ENCODE assay signal across 8 mouse cellular contexts in genomic region chr7:12966104-12966845, GRCm38 (mm10). TPM values are rescaled to one million over a fixed set of nuclear protein-coding genes. Genes with fewer than 3 reads are reported as not detected.
DNase-seq lines count a peak whose midpoint lies in the region; ATAC-seq and TF ChIP-seq lines count a peak whose summit lies in the region.

No protein-coding gene starts in this region.

- no peaks in the 10 kb centered on the region; the same call in 1 of the 2 replicates for H3K79me2 ChIP-seq in heart, adult 2 months (replicated peaks; ENCODE audit: control insufficient read depth, insufficient read depth, low read length)

- no peak for TF ChIP-seq EP300 in heart, adult 2 months (IDR thresholded peaks at IDR 0.05; ENCODE audit: insufficient read depth, low read depth, low read length)

- no peaks in the 10 kb centered on the region for H3K27me3 ChIP-seq in heart, adult 2 months (ENCODE audit: control insufficient read depth, insufficient read depth, low read length)
- no peaks in the 10 kb centered on the region for H3K27me3 ChIP-seq in forebrain, embryonic 14.5 days (replicated peaks; ENCODE audit: control insufficient read depth, insufficient read depth, low read length)
- no peaks in the 10 kb centered on the region for H3K27me3 ChIP-seq in hindbrain, embryonic 14.5 days (ENCODE audit: control insufficient read depth, insufficient read depth, low read length)
- no peaks in the 10 kb centered on the region for H3K27me3 ChIP-seq in limb, embryonic 11.5 days (ENCODE audit: control insufficient read depth, insufficient read depth, low read length)
- H3K27me3 ChIP-seq in midbrain, embryonic 11.5 days (ENCODE audit: control insufficient read depth, insufficient read depth, low read length) = no peaks in the 10 kb centered on the region
- no peaks in the 10 kb centered on the region for H3K27me3 ChIP-seq in splenic B cell, adult 2 months (ENCODE audit: control insufficient read depth, insufficient read depth, low read length, poor library complexity, severe bottlenecking)

- peak overlapping the region; percentile 93 for H3K4me2 ChIP-seq in forebrain, embryonic 14.5 days (ENCODE audit: low read length)
- peak overlapping the region; percentile 81 for H3K4me2 ChIP-seq in hindbrain, embryonic 14.5 days (replicated peaks)
- H3K4me2 ChIP-seq in limb, embryonic 11.5 days (ENCODE audit: low read depth, severe bottlenecking) = peak overlapping the region; percentile 91
- H3K4me2 ChIP-seq in midbrain, embryonic 11.5 days = peak overlapping the region; percentile 97

- peak overlapping the region; percentile 90 for H3K9ac ChIP-seq in heart, adult 2 months (ENCODE audit: low read depth, low read length)
- H3K9ac ChIP-seq in forebrain, embryonic 14.5 days (ENCODE audit: low read length) = peak overlapping the region; percentile 94
- H3K9ac ChIP-seq in hindbrain, embryonic 14.5 days = peak overlapping the region; percentile 78
- peak overlapping the region; percentile 89 for H3K9ac ChIP-seq in limb, embryonic 11.5 days (ENCODE audit: low read length)
- H3K9ac ChIP-seq in midbrain, embryonic 11.5 days (ENCODE audit: low read length) = peak overlapping the region; percentile 92

- ATAC-seq in forebrain, embryonic 14.5 days = peak; percentile 60
- ATAC-seq in hindbrain, embryonic 14.5 days (ENCODE audit: low FRiP score) = peak; percentile 59
- ATAC-seq in limb, embryonic 11.5 days (ENCODE audit: insufficient number of reproducible peaks, low FRiP score, low TSS enrichment, low read depth) = peak; percentile 24
- peak; percentile 68 for ATAC-seq in midbrain, embryonic 11.5 days (ENCODE audit: low FRiP score)

- no peaks in the 10 kb centered on the region for H3K36me3 ChIP-seq in heart, adult 2 months (ENCODE audit: control insufficient read depth, insufficient read depth, low read length)
- peaks cover 25% of the 10 kb centered on the region for H3K36me3 ChIP-seq in forebrain, embryonic 14.5 days (ENCODE audit: control insufficient read depth, insufficient read depth, low read length)
- H3K36me3 ChIP-seq in hindbrain, embryonic 14.5 days (replicated peaks; ENCODE audit: control insufficient read depth, insufficient read depth) = peaks cover 27% of the 10 kb centered on the region
- peaks cover 9% of the 10 kb centered on the region for H3K36me3 ChIP-seq in limb, embryonic 11.5 days (ENCODE audit: control insufficient read depth, insufficient read depth, low read length)
- H3K36me3 ChIP-seq in midbrain, embryonic 11.5 days (ENCODE audit: control insufficient read depth, insufficient read depth, low read length) = peaks cover 14% of the 10 kb centered on the region; the same call in 1 of the 2 replicates
- peaks cover 2% of the 10 kb centered on the region; the same call in 1 of the 2 replicates for H3K36me3 ChIP-seq in splenic B cell, adult 2 months (ENCODE audit: control insufficient read depth, insufficient read depth, low read length, poor library complexity, severe bottlenecking)

- peak overlapping the region; percentile 86 for H3K27ac ChIP-seq in heart, adult 2 months
- H3K27ac ChIP-seq in forebrain, embryonic 14.5 days (ENCODE audit: low read depth, low read length) = peak overlapping the region; percentile 88
- H3K27ac ChIP-seq in hindbrain, embryonic 14.5 days = peak overlapping the region; percentile 89
- H3K27ac ChIP-seq in limb, embryonic 11.5 days (replicated peaks; ENCODE audit: low read depth, low read length) = peak overlapping the region; percentile 75
- H3K27ac ChIP-seq in midbrain, embryonic 11.5 days (ENCODE audit: low read depth, low read length) = peak overlapping the region; percentile 67

- no peak for TF ChIP-seq CTCF in heart, adult 2 months (IDR thresholded peaks at IDR 0.05)

- DNase-seq in heart, adult 2 months = peak; percentile 73
- no peak for DNase-seq in heart, adult 8-10 months (ENCODE audit: low spot score)
- DNase-seq in cerebellum, adult 11 months = peak; percentile 85
- peak; percentile 43 for DNase-seq in forebrain, embryonic 14.5 days (ENCODE audit: low spot score)
- no peak for DNase-seq in hindbrain, embryonic 14.5 days (ENCODE audit: low spot score)
- DNase-seq in limb, embryonic 11.5 days (ENCODE audit: low spot score) = peak; percentile 67
- DNase-seq in midbrain, embryonic 11.5 days (ENCODE audit: low spot score, missing footprints) = no peak
- DNase-seq in splenic B cell, adult 2 months (ENCODE audit: low read depth, low spot score) = peak; percentile 41

- intact Hi-C loops in heart, adult 2 months (cut with DNase I) = loop anchor here (10.0 kb wide), 1 partner anchor 79 kb away; no protein-coding TSS in a partner anchor

- WGBS in heart, adult 2 months = 2% methylated on average over 29 of the region's 29 CpGs
- under 1% methylated on average over 26 of the region's 29 CpGs for WGBS in forebrain, embryonic 14.5 days
- WGBS in hindbrain, embryonic 14.5 days = under 1% methylated on average over 25 of the region's 29 CpGs
- 1% methylated on average over 25 of the region's 29 CpGs for WGBS in limb, embryonic 11.5 days
- under 1% methylated on average over 25 of the region's 29 CpGs for WGBS in midbrain, embryonic 11.5 days

- H3K4me1 ChIP-seq in heart, adult 2 months (ENCODE audit: control insufficient read depth, insufficient read depth, low read length) = peaks cover 4% of the 10 kb centered on the region
- peaks cover 15% of the 10 kb centered on the region for H3K4me1 ChIP-seq in forebrain, embryonic 14.5 days (ENCODE audit: control insufficient read depth, insufficient read depth, low read length)
- peaks cover 25% of the 10 kb centered on the region for H3K4me1 ChIP-seq in hindbrain, embryonic 14.5 days (replicated peaks; ENCODE audit: control insufficient read depth, insufficient read depth, low read length)
- peaks cover 6% of the 10 kb centered on the region; the same call in 1 of the 2 replicates for H3K4me1 ChIP-seq in limb, embryonic 11.5 days (ENCODE audit: control insufficient read depth, insufficient read depth, low read length)
- peaks cover 15% of the 10 kb centered on the region for H3K4me1 ChIP-seq in midbrain, embryonic 11.5 days (ENCODE audit: control insufficient read depth, insufficient read depth, low read length)

- TF ChIP-seq POLR2A in heart, adult 2 months (IDR thresholded peaks at IDR 0.05; ENCODE audit: insufficient read depth, low read depth, low read length) = no peak

- H3K4me3 ChIP-seq in heart, adult 2 months = peak overlapping the region; percentile 90
- peak overlapping the region; percentile 83 for H3K4me3 ChIP-seq in forebrain, embryonic 14.5 days (ENCODE audit: low read depth, low read length)
- peak overlapping the region; percentile 65 for H3K4me3 ChIP-seq in hindbrain, embryonic 14.5 days (replicated peaks; ENCODE audit: low read length)
- H3K4me3 ChIP-seq in limb, embryonic 11.5 days (ENCODE audit: low read depth, low read length) = peak overlapping the region; percentile 86
- peak overlapping the region; percentile 84 for H3K4me3 ChIP-seq in midbrain, embryonic 11.5 days (ENCODE audit: low read depth, low read length)

- H3K9me3 ChIP-seq in forebrain, embryonic 14.5 days (replicated peaks; ENCODE audit: control insufficient read depth, low read length) = no peaks in the 10 kb centered on the region
- no peaks in the 10 kb centered on the region for H3K9me3 ChIP-seq in hindbrain, embryonic 14.5 days (ENCODE audit: control insufficient read depth, low read length)
- H3K9me3 ChIP-seq in limb, embryonic 11.5 days (ENCODE audit: control insufficient read depth, low read length) = no peaks in the 10 kb centered on the region
- H3K9me3 ChIP-seq in midbrain, embryonic 11.5 days (ENCODE audit: control insufficient read depth, low read length) = no peaks in the 10 kb centered on the region

RNA-seq across cellular contexts. Expression of gene Zfp324, which starts 0.6 kb away (rescaled TPM):
- total RNA-seq in heart, adult 2 months (2021) = 1 to 10 TPM; 2.6 to 3.6 TPM
- polyA plus RNA-seq in heart, adult 2 months (2012; rRNA removed) = 2.3 and 2.9 TPM in 2 replicates
- 1 to 10 TPM; 2.7 to 3.2 (median 2.8) TPM for total RNA-seq in heart, adult 8-10 months (2022)
- 10.1 and 11.4 TPM in 2 replicates for polyA plus RNA-seq in forebrain, embryonic 14.5 days (2014; fragmentation: Nextera tagmentation; extraction: Ambion mirVana)
- 12.2 and 13.9 TPM in 2 replicates for polyA plus RNA-seq in hindbrain, embryonic 14.5 days (2014; fragmentation: Nextera tagmentation; extraction: Ambion mirVana)
- 8.2 and 10.2 TPM in 2 replicates for polyA plus RNA-seq in limb, embryonic 11.5 days (2014; fragmentation: Nextera tagmentation; extraction: Ambion mirVana)
- 7.8 TPM in 2 replicates for polyA plus RNA-seq in midbrain, embryonic 11.5 days (2014; fragmentation: Nextera tagmentation; extraction: Ambion mirVana)

RNA-seq across cellular contexts. Expression of gene Zfp446, which starts 11.4 kb away (rescaled TPM):
- 1 to 10 TPM; 2.2 to 2.9 TPM for total RNA-seq in heart, adult 2 months (2021)
- 4.2 and 6.4 TPM in 2 replicates for polyA plus RNA-seq in heart, adult 2 months (2012; rRNA removed)
- 1 to 10 TPM; 2.2 to 4.1 (median 3.6) TPM for total RNA-seq in heart, adult 8-10 months (2022)
- polyA plus RNA-seq in forebrain, embryonic 14.5 days (2014; fragmentation: Nextera tagmentation; extraction: Ambion mirVana) = 4.5 and 4.9 TPM in 2 replicates
- 6.6 and 8.9 TPM in 2 replicates for polyA plus RNA-seq in hindbrain, embryonic 14.5 days (2014; fragmentation: Nextera tagmentation; extraction: Ambion mirVana)
- polyA plus RNA-seq in limb, embryonic 11.5 days (2014; fragmentation: Nextera tagmentation; extraction: Ambion mirVana) = 7.5 and 10.3 TPM in 2 replicates
- polyA plus RNA-seq in midbrain, embryonic 11.5 days (2014; fragmentation: Nextera tagmentation; extraction: Ambion mirVana) = 9.6 and 9.8 TPM in 2 replicates

RNA-seq across cellular contexts. Expression of gene Slc27a5, which starts 31.7 kb away (rescaled TPM):
- not detected for total RNA-seq in heart, adult 2 months (2021)
- polyA plus RNA-seq in heart, adult 2 months (2012; rRNA removed) = 0.59 and 0.82 TPM in 2 replicates
- total RNA-seq in heart, adult 8-10 months (2022) = not detected
- polyA plus RNA-seq in forebrain, embryonic 14.5 days (2014; fragmentation: Nextera tagmentation; extraction: Ambion mirVana) = 0.10 TPM in 1 of 2 replicates, not detected in the other
- 0.14 and 0.29 TPM in 2 replicates for polyA plus RNA-seq in hindbrain, embryonic 14.5 days (2014; fragmentation: Nextera tagmentation; extraction: Ambion mirVana)
- not detected in 2 replicates for polyA plus RNA-seq in limb, embryonic 11.5 days (2014; fragmentation: Nextera tagmentation; extraction: Ambion mirVana)
- polyA plus RNA-seq in midbrain, embryonic 11.5 days (2014; fragmentation: Nextera tagmentation; extraction: Ambion mirVana) = not detected in 2 replicates

RNA-seq across cellular contexts. Expression of gene Trim28, which starts 32.6 kb away (rescaled TPM):
- 10 to 100 TPM; 83.8 to 86.0 TPM for total RNA-seq in heart, adult 2 months (2021)
- 139 and 195 TPM in 2 replicates for polyA plus RNA-seq in heart, adult 2 months (2012; rRNA removed)
- 10 to 100 TPM; 77.8 to 92.6 (median 83.6) TPM for total RNA-seq in heart, adult 8-10 months (2022)
- 266 and 317 TPM in 2 replicates for polyA plus RNA-seq in forebrain, embryonic 14.5 days (2014; fragmentation: Nextera tagmentation; extraction: Ambion mirVana)
- 268 and 271 TPM in 2 replicates for polyA plus RNA-seq in hindbrain, embryonic 14.5 days (2014; fragmentation: Nextera tagmentation; extraction: Ambion mirVana)
- 610 and 647 TPM in 2 replicates for polyA plus RNA-seq in limb, embryonic 11.5 days (2014; fragmentation: Nextera tagmentation; extraction: Ambion mirVana)
- 399 and 443 TPM in 2 replicates for polyA plus RNA-seq in midbrain, embryonic 11.5 days (2014; fragmentation: Nextera tagmentation; extraction: Ambion mirVana)

RNA-seq across cellular contexts. Expression of gene Rnf225, which starts 39.1 kb away (rescaled TPM):
- under 1 TPM; 0.18 to 0.23 TPM for total RNA-seq in heart, adult 2 months (2021)
- 0.12 and 0.14 TPM in 2 replicates for polyA plus RNA-seq in heart, adult 2 months (2012; rRNA removed)
- under 1 TPM; 0.22 to 0.31 (median 0.25) TPM for total RNA-seq in heart, adult 8-10 months (2022)
- polyA plus RNA-seq in forebrain, embryonic 14.5 days (2014; fragmentation: Nextera tagmentation; extraction: Ambion mirVana) = 0.48 and 0.57 TPM in 2 replicates
- polyA plus RNA-seq in hindbrain, embryonic 14.5 days (2014; fragmentation: Nextera tagmentation; extraction: Ambion mirVana) = 0.87 and 0.95 TPM in 2 replicates
- polyA plus RNA-seq in limb, embryonic 11.5 days (2014; fragmentation: Nextera tagmentation; extraction: Ambion mirVana) = 0.57 and 0.59 TPM in 2 replicates
- polyA plus RNA-seq in midbrain, embryonic 11.5 days (2014; fragmentation: Nextera tagmentation; extraction: Ambion mirVana) = 0.55 and 0.59 TPM in 2 replicates

Comparison
In these comparisons a context has a peak if more than half of its experiments do, and no peak if none do; other contexts are left out.
1. DNase-seq: peak in heart, adult 2 months (2 of 2), cerebellum, adult 11 months (single experiment), forebrain, embryonic 14.5 days (single experiment), limb, embryonic 11.5 days (single experiment) and splenic B cell, adult 2 months (single experiment); none in heart, adult 8-10 months (single experiment), hindbrain, embryonic 14.5 days (single experiment) and midbrain, embryonic 11.5 days (single experiment).
2. Peak in every context shown above with its lines, with median percentiles within 50 percentile points of each other: H3K27ac ChIP-seq, H3K4me3 ChIP-seq, H3K9ac ChIP-seq, ATAC-seq and H3K4me2 ChIP-seq.